Mouse (Mus musculus) neural tube, embryonic 14.5 days (tissue): Measurements from ENCODE around the gene Ager. TPM values are rescaled to one million over a fixed set of nuclear protein-coding genes. Genes with fewer than 3 reads are reported as not detected.

Experiments used
- ATAC-seq: fragments of 200-750 bp; cut with Nextera tagmentation; 2 replicates; pipeline ENCODE4 v1.8.0; 2017; ENCODE audit warnings: low read depth, mild to moderate bottlenecking, moderate TSS enrichment, moderate library complexity
- H3K27ac ChIP-seq: fragments of 300-500 bp; sonication (generic); 2 replicates; pipeline ENCODE4 v1.5.1; 2014; ENCODE audit warnings: low read depth, mild to moderate bottlenecking, control low read depth, low read length, moderate library complexity, mixed read lengths
- H3K27me3 ChIP-seq: fragments of 300-500 bp; sonication (generic); 2 replicates; pipeline ENCODE4 v1.6.1; 2014; ENCODE audit warnings: low read length; ENCODE audit not compliant: control insufficient read depth, insufficient read depth
- H3K36me3 ChIP-seq: fragments of 300-500 bp; sonication (generic); 2 replicates; pipeline ENCODE4 v1.6.1; 2014; ENCODE audit warnings: low read length, mixed read lengths; ENCODE audit not compliant: control insufficient read depth, insufficient read depth
- H3K4me1 ChIP-seq: fragments of 300-500 bp; sonication (generic); 2 replicates; pipeline ENCODE4 v1.6.1; 2014; ENCODE audit warnings: low read length; ENCODE audit not compliant: control insufficient read depth, insufficient read depth
- H3K4me2 ChIP-seq: fragments of 300-500 bp; sonication (generic); 2 replicates; pipeline ENCODE4 v1.6.1; 2014; ENCODE audit warnings: mild to moderate bottlenecking, low read depth, low read length, control low read depth
- H3K4me3 ChIP-seq: fragments of 300-500 bp; sonication (generic); 2 replicates; pipeline ENCODE4 v1.5.1; 2014; ENCODE audit warnings: low read depth, low read length, control low read depth, mixed read lengths
- H3K9ac ChIP-seq: fragments of 300-500 bp; sonication (generic); replicated peaks from 2 replicates; pipeline ENCODE4 v1.6.1; 2014; ENCODE audit warnings: low read depth, mild to moderate bottlenecking, control low read depth, low read length, mixed read lengths
- H3K9me3 ChIP-seq: fragments of 300-500 bp; sonication (generic); 2 replicates; pipeline ENCODE4 v1.6.1; 2016; ENCODE audit warnings: low read length; ENCODE audit not compliant: control insufficient read depth
- WGBS: fragments of 180-500 bp; shearing (Covaris S2); extraction: QIAGEN DNeasy Blood & Tissue Kit; methylation state at CpG from one replicate; pipeline ENCODE4 v1.1.7; 2014; 5-methylcytosine and 5-hydroxymethylcytosine counted together
- polyA plus RNA-seq: library from polyadenylated mRNA; unstranded; fragments of >200 nt; fragmentation: Nextera tagmentation; extraction: Ambion mirVana; gene quantifications from 2 replicates; pipeline ENCODE4 v1.2.1, GENCODE M21; 2014

The Ager gene
- polyA plus RNA-seq, 1 experiment from 2014 or later, result 1.4 TPM

- WGBS, result 3% methylated on average over 29 of the region's 32 CpGs
- Histone ChIP-seq H3K9me3 (no peaks in the 10 kb centered on the region), H3K27ac (peak overlapping the region; percentile 95), H3K4me1 (peaks cover 33% of the 10 kb centered on the region), H3K9ac (peak overlapping the region; percentile 67), H3K36me3 (peaks cover 11% of the 10 kb centered on the region; the same call in 1 of the 2 replicates), H3K4me3 (peak overlapping the region; percentile 64), H3K27me3 (no peaks in the 10 kb centered on the region; the same call in 1 of the 2 replicates), H3K4me2 (peak overlapping the region; percentile 82)
- peak; percentile 19; the same call in 1 of the 2 replicates for ATAC-seq
Observed at GRCm38 (mm10) chr17:34592581-34593549, 4.8 kb upstream of the Ager start.

- Histone ChIP-seq H3K4me3 (peak overlapping the region; percentile 64), H3K4me2 (peak overlapping the region; percentile 82), H3K27me3 (no peaks in the 10 kb centered on the region; the same call in 1 of the 2 replicates), H3K9ac (peak overlapping the region; percentile 67), H3K36me3 (peaks cover 11% of the 10 kb centered on the region; the same call in 1 of the 2 replicates), H3K9me3 (no peaks in the 10 kb centered on the region), H3K4me1 (peaks cover 30% of the 10 kb centered on the region), H3K27ac (peak overlapping the region; percentile 57)
- no peak for ATAC-seq
- WGBS, result 48% methylated on average over 33 of the region's 34 CpGs
Observed at GRCm38 (mm10) chr17:34593752-34594525, 3.7 kb upstream of the Ager start.

- H3K27ac ChIP-seq, result no peak overlapping the region
- H3K4me3 ChIP-seq, result no peak overlapping the region
- H3K36me3 ChIP-seq, result peaks cover 17% of the 10 kb centered on the region; the same call in 1 of the 2 replicates
- no peaks in the 10 kb centered on the region for H3K9me3 ChIP-seq
- peaks cover 25% of the 10 kb centered on the region for H3K4me1 ChIP-seq
- ATAC-seq, result no peak
- no peaks in the 10 kb centered on the region; the same call in 1 of the 2 replicates for H3K27me3 ChIP-seq
- no peak overlapping the region for H3K4me2 ChIP-seq
- H3K9ac ChIP-seq, result no peak overlapping the region
- WGBS, result 77% methylated on average over 8 of the region's 8 CpGs
Observed at GRCm38 (mm10) chr17:34596098-34596497, 1.6 kb upstream of the Ager start.

- Histone ChIP-seq H3K4me1 (peaks cover 13% of the 10 kb centered on the region; the same call in 1 of the 2 replicates), H3K9ac (no peak overlapping the region), H3K27ac (no peak overlapping the region), H3K27me3 (no peaks in the 10 kb centered on the region), H3K4me2 (no peak overlapping the region), H3K9me3 (no peaks in the 10 kb centered on the region), H3K4me3 (no peak overlapping the region), H3K36me3 (peaks cover 18% of the 10 kb centered on the region; the same call in 1 of the 2 replicates)
- WGBS, result 81% methylated on average over 9 of the region's 9 CpGs
- ATAC-seq, result no peak
Observed at GRCm38 (mm10) chr17:34599891-34600290, 2.2 kb downstream of the Ager start.

GRCm38 (mm10) chr17:34601796-34602195 is 4.1 kb downstream of the Ager start:
- Histone ChIP-seq H3K27ac (no peak overlapping the region), H3K4me2 (peak overlapping the region; percentile 89; the same call in 1 of the 2 replicates), H3K4me3 (no peak overlapping the region), H3K27me3 (no peaks in the 10 kb centered on the region), H3K4me1 (peaks cover 18% of the 10 kb centered on the region), H3K36me3 (peaks cover 8% of the 10 kb centered on the region; the same call in 1 of the 2 replicates), H3K9ac (no peak overlapping the region), H3K9me3 (no peaks in the 10 kb centered on the region)
- 89% methylated on average over 12 of the region's 12 CpGs for WGBS
- no peak for ATAC-seq

- ATAC-seq, result peak; percentile 94
- WGBS, result under 1% methylated on average over 28 of the region's 30 CpGs
- H3K4me3 ChIP-seq, result peak within 1 kb of the TSS; percentile 90
Observed at GRCm38 (mm10) chr17:34603375-34604060, 5.9 kb downstream of the Ager start, which contains the start of gene Rnf5. Rnf5 (minus strand) TSS chr17:34603690.

GRCm38 (mm10) chr17:34604061-34604508 is 6.4 kb downstream of the Ager start, which contains the start of gene Agpat1:
Agpat1 (plus strand) TSS chr17:34604262.
- Histone ChIP-seq H3K9me3 (no peaks in the 10 kb centered on the region), H3K4me1 (peaks cover 23% of the 10 kb centered on the region)
- WGBS, result under 1% methylated on average over 35 of the region's 35 CpGs

More at GRCm38 (mm10) chr17:34603375-34604060, 5.9 kb downstream of the Ager start, which contains the start of gene Rnf5:
- H3K4me1 ChIP-seq, result peaks cover 19% of the 10 kb centered on the region
- no peaks in the 10 kb centered on the region for H3K27me3 ChIP-seq
- peak within 1 kb of the TSS; percentile 96 for H3K9ac ChIP-seq
- peaks cover 8% of the 10 kb centered on the region; the same call in 1 of the 2 replicates for H3K36me3 ChIP-seq
- H3K27ac ChIP-seq, result peak within 1 kb of the TSS; percentile 86
- H3K9me3 ChIP-seq, result no peaks in the 10 kb centered on the region
- peak within 1 kb of the TSS; percentile 97 for H3K4me2 ChIP-seq

More at GRCm38 (mm10) chr17:34604061-34604508, 6.4 kb downstream of the Ager start, which contains the start of gene Agpat1:
- H3K4me2 ChIP-seq, result peak within 1 kb of the TSS; percentile 97
- ATAC-seq, result peak; percentile 86
- H3K4me3 ChIP-seq, result peak within 1 kb of the TSS; percentile 90
- peak within 1 kb of the TSS; percentile 96 for H3K9ac ChIP-seq
- peaks cover 8% of the 10 kb centered on the region; the same call in 1 of the 2 replicates for H3K36me3 ChIP-seq
- H3K27ac ChIP-seq, result peak within 1 kb of the TSS; percentile 86
- H3K27me3 ChIP-seq, result no peaks in the 10 kb centered on the region
